Mouse (Mus musculus): ENCODE measurements around the gene C1s2. TPM values are rescaled to one million over a fixed set of nuclear protein-coding genes. Genes with fewer than 3 reads are reported as not detected.
"Not testable (repeated sequence)": the region's sequence is repeated elsewhere in the genome, so short reads cannot be mapped to it uniquely, and the experiment has no call there.

The C1s2 gene
- polyA plus RNA-seq, 1 experiment from 2014 or later = not detected

- H3K9ac ChIP-seq; H3K4me3 ChIP-seq (replicated peaks); H3K27me3 ChIP-seq; H3K27ac ChIP-seq; DNase-seq; H3K9me3 ChIP-seq (replicated peaks); H3K36me3 ChIP-seq; H3K4me1 ChIP-seq (replicated peaks); H3K4me2 ChIP-seq: not testable (repeated sequence)
- peak; percentile 47; the same call in 1 of the 2 replicates for ATAC-seq (ENCODE audit: low read depth)
- WGBS (ENCODE audit: insufficient replicate concordance) = 17% methylated on average over 6 of the region's 6 CpGs
These were observed 1.1 kb upstream of the C1s2 start for GRCm38 (mm10) chr6:124636858-124637460.

- H3K4me3 ChIP-seq (replicated peaks) = no peak overlapping the region
- WGBS (ENCODE audit: insufficient replicate concordance) = 36% methylated on average over 4 of the region's 4 CpGs
- no peak overlapping the region for H3K9ac ChIP-seq
- H3K4me2 ChIP-seq = no peak overlapping the region
- no peaks in the 10 kb centered on the region for H3K9me3 ChIP-seq (replicated peaks)
- DNase-seq (no peak), ATAC-seq (ENCODE audit: low read depth) (no peak)
- no peaks in the 10 kb centered on the region for H3K27me3 ChIP-seq
- no peaks in the 10 kb centered on the region for H3K4me1 ChIP-seq (replicated peaks)
- H3K27ac ChIP-seq = no peak overlapping the region
- no peaks in the 10 kb centered on the region for H3K36me3 ChIP-seq
These were observed 5.1 kb downstream of the C1s2 start for GRCm38 (mm10) chr6:124630763-124631162.

GRCm38 (mm10) chr6:124626184-124626583, 9.7 kb downstream of the C1s2 start:
- H3K4me3 ChIP-seq (replicated peaks); H3K9ac ChIP-seq; DNase-seq; H3K27ac ChIP-seq; H3K4me2 ChIP-seq; ATAC-seq (ENCODE audit: low read depth); H3K36me3 ChIP-seq; H3K9me3 ChIP-seq (replicated peaks); H3K27me3 ChIP-seq; H3K4me1 ChIP-seq (replicated peaks): not testable (repeated sequence)
- 5% methylated on average over 1 of the region's 1 CpGs for WGBS (ENCODE audit: insufficient replicate concordance)

GRCm38 (mm10) chr6:124625612-124626011, 10.3 kb downstream of the C1s2 start:
- no peaks in the 10 kb centered on the region for H3K4me1 ChIP-seq (replicated peaks)
- no peak overlapping the region for H3K27ac ChIP-seq
- H3K4me3 ChIP-seq (replicated peaks) = no peak overlapping the region
- no peak overlapping the region for H3K4me2 ChIP-seq
- no peaks in the 10 kb centered on the region for H3K9me3 ChIP-seq (replicated peaks)
- no peaks in the 10 kb centered on the region for H3K27me3 ChIP-seq
- no peak overlapping the region for H3K9ac ChIP-seq
- DNase-seq = no peak
- ATAC-seq (ENCODE audit: low read depth) = no peak
- H3K36me3 ChIP-seq = no peaks in the 10 kb centered on the region
- WGBS (ENCODE audit: insufficient replicate concordance) = 75% methylated on average over 13 of the region's 13 CpGs

GRCm38 (mm10) chr6:124602031-124602430, 33.9 kb downstream of the C1s2 start:
- Histone ChIP-seq H3K4me3 (replicated peaks) (no peak overlapping the region), H3K36me3 (no peaks in the 10 kb centered on the region), H3K4me2 (no peak overlapping the region), H3K27me3 (no peaks in the 10 kb centered on the region), H3K9ac (no peak overlapping the region), H3K27ac (no peak overlapping the region), H3K9me3 (replicated peaks) (peaks cover 4% of the 10 kb centered on the region; the same call in 1 of the 2 replicates), H3K4me1 (replicated peaks) (no peaks in the 10 kb centered on the region)
- ATAC-seq (ENCODE audit: low read depth) (no peak), DNase-seq (no peak)
- WGBS (ENCODE audit: insufficient replicate concordance) = 79% methylated on average over 4 of the region's 4 CpGs

- no peaks in the 10 kb centered on the region for H3K27me3 ChIP-seq
- H3K9ac ChIP-seq = no peak overlapping the region
- no peak for ATAC-seq (ENCODE audit: low read depth)
- no peaks in the 10 kb centered on the region for H3K9me3 ChIP-seq (replicated peaks)
- H3K36me3 ChIP-seq = no peaks in the 10 kb centered on the region
- no peak overlapping the region for H3K4me3 ChIP-seq (replicated peaks)
- H3K4me2 ChIP-seq = no peak overlapping the region
- DNase-seq = no peak
- H3K27ac ChIP-seq = no peak overlapping the region
- WGBS (ENCODE audit: insufficient replicate concordance) = 80% methylated on average over 8 of the region's 8 CpGs
- H3K4me1 ChIP-seq (replicated peaks) = no peaks in the 10 kb centered on the region
These were observed 42.8 kb downstream of the C1s2 start for GRCm38 (mm10) chr6:124593121-124593520.

- no peak overlapping the region for H3K4me3 ChIP-seq (replicated peaks)
- H3K27me3 ChIP-seq = no peaks in the 10 kb centered on the region
- no peaks in the 10 kb centered on the region for H3K4me1 ChIP-seq (replicated peaks)
- DNase-seq = no peak
- no peak overlapping the region for H3K4me2 ChIP-seq
- H3K27ac ChIP-seq = no peak overlapping the region
- WGBS (ENCODE audit: insufficient replicate concordance) = 59% methylated on average over 4 of the region's 4 CpGs
- no peak overlapping the region for H3K9ac ChIP-seq
- ATAC-seq (ENCODE audit: low read depth) = no peak
- no peaks in the 10 kb centered on the region for H3K9me3 ChIP-seq (replicated peaks)
- no peaks in the 10 kb centered on the region for H3K36me3 ChIP-seq
These were observed 43.6 kb downstream of the C1s2 start for GRCm38 (mm10) chr6:124592186-124592700.

- no peak overlapping the region for H3K9ac ChIP-seq
- H3K4me1 ChIP-seq (replicated peaks) = no peaks in the 10 kb centered on the region
- no peak overlapping the region for H3K4me2 ChIP-seq
- no peaks in the 10 kb centered on the region for H3K27me3 ChIP-seq
- ATAC-seq (ENCODE audit: low read depth) (no peak), DNase-seq (no peak)
- no peaks in the 10 kb centered on the region for H3K36me3 ChIP-seq
- no peak overlapping the region for H3K27ac ChIP-seq
- H3K9me3 ChIP-seq (replicated peaks) = no peaks in the 10 kb centered on the region
- no peak overlapping the region for H3K4me3 ChIP-seq (replicated peaks)
These were observed 47.1 kb downstream of the C1s2 start for GRCm38 (mm10) chr6:124588771-124589170.

GRCm38 (mm10) chr6:124586266-124586665, 49.6 kb downstream of the C1s2 start:
- Histone ChIP-seq H3K4me1 (replicated peaks) (no peaks in the 10 kb centered on the region), H3K4me3 (replicated peaks) (no peak overlapping the region), H3K27me3 (no peaks in the 10 kb centered on the region), H3K9ac (no peak overlapping the region), H3K9me3 (replicated peaks) (no peaks in the 10 kb centered on the region), H3K4me2 (no peak overlapping the region), H3K27ac (no peak overlapping the region), H3K36me3 (no peaks in the 10 kb centered on the region)
- no peak for ATAC-seq (ENCODE audit: low read depth)
- WGBS (ENCODE audit: insufficient replicate concordance) = 46% methylated on average over 4 of the region's 4 CpGs
- DNase-seq = no peak

- H3K9ac ChIP-seq = no peak overlapping the region
- H3K4me1 ChIP-seq (replicated peaks) = no peaks in the 10 kb centered on the region
- H3K27ac ChIP-seq = no peak overlapping the region
- H3K36me3 ChIP-seq = no peaks in the 10 kb centered on the region
- 77% methylated on average over 3 of the region's 3 CpGs for WGBS (ENCODE audit: insufficient replicate concordance)
- no peaks in the 10 kb centered on the region for H3K9me3 ChIP-seq (replicated peaks)
- no peak overlapping the region for H3K4me2 ChIP-seq
- DNase-seq (no peak), ATAC-seq (ENCODE audit: low read depth) (no peak)
- no peaks in the 10 kb centered on the region for H3K27me3 ChIP-seq
- H3K4me3 ChIP-seq (replicated peaks) = no peak overlapping the region
These were observed 50.1 kb downstream of the C1s2 start for GRCm38 (mm10) chr6:124585761-124586160.

GRCm38 (mm10) chr6:124584935-124585334, 51.0 kb downstream of the C1s2 start:
- WGBS (ENCODE audit: insufficient replicate concordance) = 70% methylated on average over 3 of the region's 3 CpGs
- Histone ChIP-seq H3K9me3 (replicated peaks) (no peaks in the 10 kb centered on the region), H3K4me3 (replicated peaks) (no peak overlapping the region), H3K27me3 (no peaks in the 10 kb centered on the region), H3K9ac (no peak overlapping the region), H3K4me2 (no peak overlapping the region), H3K36me3 (no peaks in the 10 kb centered on the region), H3K27ac (no peak overlapping the region), H3K4me1 (replicated peaks) (no peaks in the 10 kb centered on the region)
- DNase-seq (no peak), ATAC-seq (ENCODE audit: low read depth) (no peak)

GRCm38 (mm10) chr6:124582231-124582630, 53.7 kb downstream of the C1s2 start:
- no peak overlapping the region for H3K4me2 ChIP-seq
- H3K9ac ChIP-seq = no peak overlapping the region
- H3K27ac ChIP-seq = no peak overlapping the region
- H3K27me3 ChIP-seq = no peaks in the 10 kb centered on the region
- no peaks in the 10 kb centered on the region for H3K36me3 ChIP-seq
- no peak overlapping the region for H3K4me3 ChIP-seq (replicated peaks)
- DNase-seq (no peak), ATAC-seq (ENCODE audit: low read depth) (no peak)
- H3K9me3 ChIP-seq (replicated peaks) = no peaks in the 10 kb centered on the region
- 78% methylated on average over 1 of the region's 1 CpGs for WGBS (ENCODE audit: insufficient replicate concordance)
- H3K4me1 ChIP-seq (replicated peaks) = no peaks in the 10 kb centered on the region

Measured in liver, embryonic 13.5 days (tissue).